Mouse (Mus musculus): ENCODE data around the gene Urad. TPM values are rescaled to one million over a fixed set of nuclear protein-coding genes. Genes with fewer than 3 reads are reported as not detected.

The Urad gene
- polyA plus RNA-seq, 1 experiment from 2014 or later, result not detected

Small RNA genes lying within 50 kb of the gene (microRNA-seq; reads per million reads assigned to microRNA genes)
- gene Mir7k, result not detected

Other genes starting within 250 kb of the Urad start
- 13.7 and 13.8 TPM in 2 replicates for gene Lnx2, start 245.9 kb downstream of the Urad start, polyA plus RNA-seq (2015; fragmentation: Nextera tagmentation; extraction: Ambion mirVana)
- 116 and 127 TPM in 2 replicates for gene Polr1d, start 245.4 kb downstream of the Urad start, polyA plus RNA-seq (2015; fragmentation: Nextera tagmentation; extraction: Ambion mirVana)
- gene Gsx1, start 133.7 kb downstream of the Urad start, polyA plus RNA-seq (2015; fragmentation: Nextera tagmentation; extraction: Ambion mirVana), result not detected in 2 replicates
- gene Pdx1, start 52.5 kb downstream of the Urad start, polyA plus RNA-seq (2015; fragmentation: Nextera tagmentation; extraction: Ambion mirVana), result not detected in 2 replicates
- gene Cdx2, start 15.2 kb downstream of the Urad start, polyA plus RNA-seq (2015; fragmentation: Nextera tagmentation; extraction: Ambion mirVana), result 0.56 TPM in 1 of 2 replicates, not detected in the other
- 0.25 TPM in 1 of 2 replicates, not detected in the other for gene Flt3, start 78.0 kb upstream of the Urad start, polyA plus RNA-seq (2015; fragmentation: Nextera tagmentation; extraction: Ambion mirVana)
- 72.7 and 86.9 TPM in 2 replicates for gene Pan3, start 107.7 kb upstream of the Urad start, polyA plus RNA-seq (2015; fragmentation: Nextera tagmentation; extraction: Ambion mirVana)

Data from embryonic facial prominence, embryonic 13.5 days (tissue).